Mouse (Mus musculus) limb, embryonic 14.5 days (tissue): ENCODE measurements around the gene Cbln3. TPM values are rescaled to one million over a fixed set of nuclear protein-coding genes. Genes with fewer than 3 reads are reported as not detected.

Experiments
- ATAC-seq: fragments of 200-750 bp; cut with Nextera tagmentation; 2 replicates; pipeline ENCODE4 v1.8.0; 2017; ENCODE audit warnings: low read depth, moderate number of reproducible peaks, moderate TSS enrichment; ENCODE audit not compliant: low FRiP score
- DNase-seq: peaks from one replicate; pipeline ENCODE4 v3.0.0-alpha.2; 2015; ENCODE audit warnings: low spot score
- H3K27ac ChIP-seq: fragments of 300-500 bp; sonication (generic); replicated peaks from 2 replicates; pipeline ENCODE4 v1.5.1; 2014; ENCODE audit warnings: low read depth, mild to moderate bottlenecking, low read length, moderate library complexity, mixed read lengths
- H3K27me3 ChIP-seq: fragments of 300-500 bp; sonication (generic); 2 replicates; pipeline ENCODE4 v1.6.1; 2014; ENCODE audit warnings: low read length, mixed read lengths; ENCODE audit not compliant: control insufficient read depth, insufficient read depth
- H3K36me3 ChIP-seq: fragments of 300-500 bp; sonication (generic); 2 replicates; pipeline ENCODE4 v1.6.1; 2014; ENCODE audit warnings: mild to moderate bottlenecking, low read length, moderate library complexity, mixed read lengths; ENCODE audit not compliant: control insufficient read depth, insufficient read depth
- H3K4me1 ChIP-seq: fragments of 300-500 bp; sonication (generic); 2 replicates; pipeline ENCODE4 v1.6.1; 2014; ENCODE audit warnings: antibody characterized with exemption, low read length, mixed read lengths; ENCODE audit not compliant: control insufficient read depth, insufficient read depth
- H3K4me2 ChIP-seq: fragments of 300-500 bp; sonication (generic); replicated peaks from 2 replicates; pipeline ENCODE4 v1.6.1; 2014; ENCODE audit warnings: low read depth, mild to moderate bottlenecking, low read length, moderate library complexity; ENCODE audit not compliant: severe bottlenecking
- H3K4me3 ChIP-seq: fragments of 300-500 bp; sonication (generic); replicated peaks from 2 replicates; pipeline ENCODE4 v1.5.1; 2014; ENCODE audit warnings: low read length
- H3K9ac ChIP-seq: fragments of 300-500 bp; sonication (generic); 2 replicates; pipeline ENCODE4 v1.6.1; 2014; ENCODE audit warnings: mild to moderate bottlenecking, low read depth, low read length, moderate library complexity; ENCODE audit not compliant: severe bottlenecking
- H3K9me3 ChIP-seq: fragments of 300-500 bp; sonication (generic); 2 replicates; pipeline ENCODE4 v1.6.1; 2016; ENCODE audit warnings: low read length; ENCODE audit not compliant: control insufficient read depth
- POLR2A ChIP-seq: fragments of 200-500 bp; IDR thresholded peaks from 2 replicates; pipeline ENCODE4 v1.8.0; 2012; ENCODE audit warnings: inconsistent platforms, mild to moderate bottlenecking, moderate library complexity, borderline replicate concordance; ENCODE audit not compliant: insufficient read depth, insufficient read length; ENCODE audit errors: extremely low read depth
- WGBS: fragments of 180-500 bp; shearing (Covaris S2); extraction: QIAGEN DNeasy Blood & Tissue Kit; methylation state at CpG from one replicate; pipeline ENCODE4 v1.1.7; 2014; 5-methylcytosine and 5-hydroxymethylcytosine counted together
- polyA plus RNA-seq, 2 experiments: library from polyadenylated mRNA; depleted of rRNA in 1 of 2; stranded (reverse) in 1 of 2; unstranded in 1 of 2; fragments of >200 nt; fragmentation: Nextera tagmentation in 1 of 2; extraction: Ambion mirVana in 1 of 2; gene quantifications; 2 replicates each; pipeline versions ENCODE4 v1.2.1 to v1.2.3; 2012 to 2014

Gene Cbln3
- polyA plus RNA-seq, 2 experiments: 0.54 to 1.0 TPM

DNA sequence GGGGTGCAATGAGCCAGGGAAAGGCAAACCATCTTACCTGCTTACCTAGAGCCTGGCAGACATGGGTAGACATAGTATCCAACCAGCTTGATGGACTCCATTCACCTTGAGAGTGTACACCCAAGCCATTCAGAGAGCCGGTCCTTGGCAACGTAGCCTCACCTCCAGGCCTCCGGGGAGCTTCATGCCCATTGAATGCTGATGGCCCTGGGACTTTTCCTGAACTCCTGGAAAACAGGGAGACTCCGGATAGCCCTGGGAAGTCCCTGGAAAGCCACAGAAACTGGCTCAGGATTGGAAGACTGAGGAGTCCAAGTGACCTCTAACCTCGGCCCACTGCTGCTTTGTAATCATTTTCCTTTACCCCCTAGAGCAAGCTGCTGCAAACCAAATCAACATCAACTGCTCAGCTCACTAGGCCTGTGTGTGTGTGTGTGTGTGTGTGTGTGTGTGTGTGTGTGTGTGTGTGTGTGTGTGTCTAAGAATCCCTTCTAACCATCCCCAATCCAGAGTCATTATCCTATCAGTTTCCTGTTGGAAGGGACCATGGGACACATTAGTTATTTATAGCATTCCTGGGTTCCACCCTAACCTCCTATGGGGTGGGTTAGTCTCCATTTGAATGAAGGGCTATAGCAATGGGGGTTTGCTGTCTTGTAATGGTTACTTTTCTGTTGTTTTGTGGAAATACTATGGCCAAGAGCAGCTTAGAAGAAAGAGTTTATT is 49.2 kb downstream of the Cbln3 start:
- no peaks in the 10 kb centered on the region for H3K27me3 ChIP-seq
- H3K36me3 ChIP-seq: peaks cover 45% of the 10 kb centered on the region
- TF ChIP-seq POLR2A: no peak
- no peak overlapping the region for H3K4me2 ChIP-seq
- H3K9ac ChIP-seq: no peak overlapping the region
- DNase-seq: no peak
- no peak overlapping the region for H3K27ac ChIP-seq
- no peak overlapping the region for H3K4me3 ChIP-seq
- no peaks in the 10 kb centered on the region for H3K9me3 ChIP-seq
- no peak for ATAC-seq
- H3K4me1 ChIP-seq: peaks cover 11% of the 10 kb centered on the region
- WGBS: 82% methylated on average over 5 of the region's 5 CpGs

DNA sequence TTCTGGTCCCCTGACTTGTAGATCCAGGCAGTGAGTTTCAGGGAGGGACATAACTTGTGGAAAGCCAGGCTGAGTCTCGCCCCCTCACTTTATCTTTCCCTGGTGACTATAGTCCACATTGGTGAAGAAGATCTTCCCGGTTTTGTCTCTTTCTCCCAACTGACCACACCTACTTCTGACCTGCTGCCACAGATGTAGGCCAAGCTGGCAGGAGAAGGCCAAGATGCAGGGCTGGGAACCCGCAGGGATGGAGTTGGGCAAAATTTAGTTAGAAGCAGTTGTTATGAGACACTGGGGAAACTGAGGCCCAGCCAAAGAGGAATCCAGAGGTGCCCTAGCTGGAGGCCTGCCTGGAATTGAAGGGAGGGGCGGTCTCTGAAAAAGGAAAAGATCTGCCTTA is 51.1 kb downstream of the Cbln3 start:
- no peak for TF ChIP-seq POLR2A
- Histone ChIP-seq H3K4me2 (no peak overlapping the region), H3K27ac (no peak overlapping the region), H3K9ac (no peak overlapping the region), H3K9me3 (no peaks in the 10 kb centered on the region), H3K4me1 (peaks cover 17% of the 10 kb centered on the region), H3K4me3 (no peak overlapping the region), H3K27me3 (no peaks in the 10 kb centered on the region), H3K36me3 (peaks cover 64% of the 10 kb centered on the region)
- no peak for DNase-seq
- no peak for ATAC-seq
- 82% methylated on average over 4 of the region's 4 CpGs for WGBS

DNA sequence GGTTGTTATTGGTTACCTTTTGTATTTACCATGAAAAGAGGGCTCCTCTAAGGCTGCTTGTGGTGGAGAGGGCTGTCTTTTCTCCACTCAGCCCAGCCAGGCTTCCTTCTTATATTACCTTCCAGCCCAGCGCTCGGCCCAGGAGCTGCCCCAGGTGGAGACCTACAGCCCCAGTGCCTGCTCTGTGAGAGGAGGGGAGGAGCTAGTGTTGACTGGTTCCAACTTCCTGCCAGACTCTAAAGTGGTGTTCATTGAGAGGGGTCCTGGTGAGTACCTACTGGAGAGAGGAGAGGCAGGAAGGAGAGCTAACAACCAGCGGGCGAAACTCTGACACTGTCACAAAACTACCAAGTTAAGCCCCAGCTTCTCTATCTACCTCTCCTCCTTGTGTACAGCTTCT is 53.9 kb downstream of the Cbln3 start:
- 73% methylated on average over 4 of the region's 4 CpGs for WGBS
- no peaks in the 10 kb centered on the region for H3K27me3 ChIP-seq
- H3K9ac ChIP-seq: no peak overlapping the region
- H3K9me3 ChIP-seq: no peaks in the 10 kb centered on the region
- no peak for ATAC-seq
- TF ChIP-seq POLR2A: no peak
- DNase-seq: no peak
- H3K4me3 ChIP-seq: no peak overlapping the region
- no peak overlapping the region for H3K27ac ChIP-seq
- H3K4me1 ChIP-seq: peaks cover 25% of the 10 kb centered on the region
- H3K4me2 ChIP-seq: no peak overlapping the region
- H3K36me3 ChIP-seq: peaks cover 84% of the 10 kb centered on the region

DNA sequence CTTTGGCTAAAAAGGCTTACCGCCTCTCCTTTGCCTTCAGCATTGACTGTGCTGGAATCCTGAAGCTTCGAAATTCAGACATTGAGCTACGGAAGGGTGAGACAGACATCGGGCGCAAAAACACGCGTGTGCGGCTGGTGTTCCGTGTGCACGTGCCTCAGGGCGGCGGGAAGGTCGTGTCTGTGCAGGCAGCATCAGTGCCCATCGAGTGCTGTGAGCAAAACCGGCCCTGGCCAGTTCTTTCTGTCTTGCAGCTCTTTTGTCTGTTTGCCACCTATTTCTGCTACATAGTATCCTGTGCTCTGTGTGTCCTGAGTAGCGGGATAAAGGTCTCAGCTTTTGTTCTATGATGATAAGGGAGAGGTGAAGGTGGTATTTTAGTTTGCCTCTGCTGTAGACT is 54.3 kb downstream of the Cbln3 start:
- H3K27me3 ChIP-seq: no peaks in the 10 kb centered on the region
- no peak for ATAC-seq
- H3K9ac ChIP-seq: no peak overlapping the region
- 90% methylated on average over 16 of the region's 16 CpGs for WGBS
- peaks cover 20% of the 10 kb centered on the region for H3K4me1 ChIP-seq
- DNase-seq: no peak
- peaks cover 84% of the 10 kb centered on the region for H3K36me3 ChIP-seq
- no peak overlapping the region for H3K27ac ChIP-seq
- no peaks in the 10 kb centered on the region for H3K9me3 ChIP-seq
- H3K4me3 ChIP-seq: no peak overlapping the region
- H3K4me2 ChIP-seq: no peak overlapping the region
- no peak for TF ChIP-seq POLR2A

Other genes with a start within 250 kb of the Cbln3 start
Only the 30 nearest of the 31 such genes appear.
- 6.8 and 12.2 TPM in 2 replicates for gene Gm49378, start 246.5 kb downstream of the Cbln3 start, polyA plus RNA-seq (2012; rRNA removed)
- 1.5 and 3.7 TPM in 2 replicates for gene Gm49378, start 246.5 kb downstream of the Cbln3 start, polyA plus RNA-seq (2014; fragmentation: Nextera tagmentation; extraction: Ambion mirVana)
- gene Tm9sf1, start 240.6 kb downstream of the Cbln3 start, polyA plus RNA-seq (2012; rRNA removed): 92.3 and 128 TPM in 2 replicates
- gene Tm9sf1, start 240.6 kb downstream of the Cbln3 start, polyA plus RNA-seq (2014; fragmentation: Nextera tagmentation; extraction: Ambion mirVana): 111 and 116 TPM in 2 replicates
- 2.9 and 3.3 TPM in 2 replicates for gene Tssk4, start 234.2 kb downstream of the Cbln3 start, polyA plus RNA-seq (2012; rRNA removed)
- 1.2 and 1.4 TPM in 2 replicates for gene Tssk4, start 234.2 kb downstream of the Cbln3 start, polyA plus RNA-seq (2014; fragmentation: Nextera tagmentation; extraction: Ambion mirVana)
- 47.4 and 49.7 TPM in 2 replicates for gene Mdp1, start 223.9 kb downstream of the Cbln3 start, polyA plus RNA-seq (2012; rRNA removed)
- gene Mdp1, start 223.9 kb downstream of the Cbln3 start, polyA plus RNA-seq (2014; fragmentation: Nextera tagmentation; extraction: Ambion mirVana): 53.7 and 59.1 TPM in 2 replicates
- 51.1 and 53.6 TPM in 2 replicates for gene Gmpr2, start 212.5 kb downstream of the Cbln3 start, polyA plus RNA-seq (2012; rRNA removed)
- gene Gmpr2, start 212.5 kb downstream of the Cbln3 start, polyA plus RNA-seq (2014; fragmentation: Nextera tagmentation; extraction: Ambion mirVana): 53.1 and 68.5 TPM in 2 replicates
- gene Nedd8, start 212.3 kb downstream of the Cbln3 start, polyA plus RNA-seq (2012; rRNA removed): 347 and 416 TPM in 2 replicates
- gene Nedd8, start 212.3 kb downstream of the Cbln3 start, polyA plus RNA-seq (2014; fragmentation: Nextera tagmentation; extraction: Ambion mirVana): 567 and 583 TPM in 2 replicates
- 35.9 and 38.4 TPM in 2 replicates for gene Tinf2, start 202.6 kb downstream of the Cbln3 start, polyA plus RNA-seq (2012; rRNA removed)
- 34.2 and 40.1 TPM in 2 replicates for gene Tinf2, start 202.6 kb downstream of the Cbln3 start, polyA plus RNA-seq (2014; fragmentation: Nextera tagmentation; extraction: Ambion mirVana)
- gene Tgm1, start 170.5 kb downstream of the Cbln3 start, polyA plus RNA-seq (2012; rRNA removed): 15.0 and 17.7 TPM in 2 replicates
- gene Tgm1, start 170.5 kb downstream of the Cbln3 start, polyA plus RNA-seq (2014; fragmentation: Nextera tagmentation; extraction: Ambion mirVana): 17.0 and 21.2 TPM in 2 replicates
- 41.7 and 53.5 TPM in 2 replicates for gene Rabggta, start 162.1 kb downstream of the Cbln3 start, polyA plus RNA-seq (2012; rRNA removed)
- gene Rabggta, start 162.1 kb downstream of the Cbln3 start, polyA plus RNA-seq (2014; fragmentation: Nextera tagmentation; extraction: Ambion mirVana): 20.4 and 23.0 TPM in 2 replicates
- 88.3 and 109 TPM in 2 replicates for gene Dhrs1, start 138.7 kb downstream of the Cbln3 start, polyA plus RNA-seq (2012; rRNA removed)
- gene Dhrs1, start 138.7 kb downstream of the Cbln3 start, polyA plus RNA-seq (2014; fragmentation: Nextera tagmentation; extraction: Ambion mirVana): 82.0 and 89.7 TPM in 2 replicates
- 23.5 and 30.5 TPM in 2 replicates for gene Nop9, start 138.7 kb downstream of the Cbln3 start, polyA plus RNA-seq (2012; rRNA removed)
- 37.6 and 38.1 TPM in 2 replicates for gene Nop9, start 138.7 kb downstream of the Cbln3 start, polyA plus RNA-seq (2014; fragmentation: Nextera tagmentation; extraction: Ambion mirVana)
- gene Cideb, start 125.9 kb downstream of the Cbln3 start, polyA plus RNA-seq (2012; rRNA removed): 2.1 and 2.6 TPM in 2 replicates
- gene Cideb, start 125.9 kb downstream of the Cbln3 start, polyA plus RNA-seq (2014; fragmentation: Nextera tagmentation; extraction: Ambion mirVana): 0.41 and 0.46 TPM in 2 replicates
- gene Ltb4r2, start 123.0 kb downstream of the Cbln3 start, polyA plus RNA-seq (2012; rRNA removed): 0.44 and 0.65 TPM in 2 replicates
- gene Ltb4r2, start 123.0 kb downstream of the Cbln3 start, polyA plus RNA-seq (2014; fragmentation: Nextera tagmentation; extraction: Ambion mirVana): 0.61 and 0.74 TPM in 2 replicates
- gene Ltb4r1, start 118.4 kb downstream of the Cbln3 start, polyA plus RNA-seq (2012; rRNA removed): 1.1 and 1.2 TPM in 2 replicates
- 0.33 and 0.78 TPM in 2 replicates for gene Ltb4r1, start 118.4 kb downstream of the Cbln3 start, polyA plus RNA-seq (2014; fragmentation: Nextera tagmentation; extraction: Ambion mirVana)
- 32.4 and 35.0 TPM in 2 replicates for gene Adcy4, start 100.3 kb downstream of the Cbln3 start, polyA plus RNA-seq (2012; rRNA removed)
- gene Adcy4, start 100.3 kb downstream of the Cbln3 start, polyA plus RNA-seq (2014; fragmentation: Nextera tagmentation; extraction: Ambion mirVana): 16.8 and 17.8 TPM in 2 replicates
- gene Ripk3, start 95.5 kb downstream of the Cbln3 start, polyA plus RNA-seq (2012; rRNA removed): 35.9 and 41.4 TPM in 2 replicates
- 30.5 and 37.6 TPM in 2 replicates for gene Ripk3, start 95.5 kb downstream of the Cbln3 start, polyA plus RNA-seq (2014; fragmentation: Nextera tagmentation; extraction: Ambion mirVana)
- 171 and 233 TPM in 2 replicates for gene Nfatc4, start 61.2 kb downstream of the Cbln3 start, polyA plus RNA-seq (2012; rRNA removed)
- 83.5 and 114 TPM in 2 replicates for gene Nfatc4, start 61.2 kb downstream of the Cbln3 start, polyA plus RNA-seq (2014; fragmentation: Nextera tagmentation; extraction: Ambion mirVana)
- gene Nynrin, start 30.4 kb downstream of the Cbln3 start, polyA plus RNA-seq (2012; rRNA removed): 41.0 and 49.5 TPM in 2 replicates
- gene Nynrin, start 30.4 kb downstream of the Cbln3 start, polyA plus RNA-seq (2014; fragmentation: Nextera tagmentation; extraction: Ambion mirVana): 20.6 and 23.6 TPM in 2 replicates
- 28.3 and 29.5 TPM in 2 replicates for gene Khnyn, start 555 bp upstream of the Cbln3 start, polyA plus RNA-seq (2012; rRNA removed)
- gene Khnyn, start 555 bp upstream of the Cbln3 start, polyA plus RNA-seq (2014; fragmentation: Nextera tagmentation; extraction: Ambion mirVana): 10.2 and 12.2 TPM in 2 replicates
- gene Sdr39u1, start 15.9 kb upstream of the Cbln3 start, polyA plus RNA-seq (2012; rRNA removed): 80.2 and 84.4 TPM in 2 replicates
- 81.0 and 91.6 TPM in 2 replicates for gene Sdr39u1, start 15.9 kb upstream of the Cbln3 start, polyA plus RNA-seq (2014; fragmentation: Nextera tagmentation; extraction: Ambion mirVana)
- gene Cma1, start 60.3 kb upstream of the Cbln3 start, polyA plus RNA-seq (2012; rRNA removed): 65.4 and 75.4 TPM in 2 replicates
- gene Cma1, start 60.3 kb upstream of the Cbln3 start, polyA plus RNA-seq (2014; fragmentation: Nextera tagmentation; extraction: Ambion mirVana): 127 and 211 TPM in 2 replicates
- 0.39 TPM in 1 of 2 replicates, not detected in the other for gene Cma2, start 66.6 kb upstream of the Cbln3 start, polyA plus RNA-seq (2012; rRNA removed)
- gene Cma2, start 66.6 kb upstream of the Cbln3 start, polyA plus RNA-seq (2014; fragmentation: Nextera tagmentation; extraction: Ambion mirVana): 0.23 and 0.50 TPM in 2 replicates
- gene Mcpt1, start 133.6 kb upstream of the Cbln3 start, polyA plus RNA-seq (2012; rRNA removed): 0.48 and 0.49 TPM in 2 replicates
- gene Mcpt1, start 133.6 kb upstream of the Cbln3 start, polyA plus RNA-seq (2014; fragmentation: Nextera tagmentation; extraction: Ambion mirVana): 0.19 and 0.37 TPM in 2 replicates
- not detected in 2 replicates for gene Mcpt9, start 146.1 kb upstream of the Cbln3 start, polyA plus RNA-seq (2012; rRNA removed)
- gene Mcpt9, start 146.1 kb upstream of the Cbln3 start, polyA plus RNA-seq (2014; fragmentation: Nextera tagmentation; extraction: Ambion mirVana): not detected in 2 replicates
- gene Mcpt2, start 157.6 kb upstream of the Cbln3 start, polyA plus RNA-seq (2012; rRNA removed): 0.74 and 0.92 TPM in 2 replicates
- 0.51 and 0.83 TPM in 2 replicates for gene Mcpt2, start 157.6 kb upstream of the Cbln3 start, polyA plus RNA-seq (2014; fragmentation: Nextera tagmentation; extraction: Ambion mirVana)
- 2.0 and 2.4 TPM in 2 replicates for gene Mcpt4, start 177.9 kb upstream of the Cbln3 start, polyA plus RNA-seq (2012; rRNA removed)
- gene Mcpt4, start 177.9 kb upstream of the Cbln3 start, polyA plus RNA-seq (2014; fragmentation: Nextera tagmentation; extraction: Ambion mirVana): 1.3 and 2.4 TPM in 2 replicates
- gene Mcpt8, start 200.9 kb upstream of the Cbln3 start, polyA plus RNA-seq (2012; rRNA removed): 0.78 and 1.5 TPM in 2 replicates
- 1.8 and 3.1 TPM in 2 replicates for gene Mcpt8, start 200.9 kb upstream of the Cbln3 start, polyA plus RNA-seq (2014; fragmentation: Nextera tagmentation; extraction: Ambion mirVana)
- gene Ctsg, start 218.2 kb upstream of the Cbln3 start, polyA plus RNA-seq (2012; rRNA removed): 0.23 and 0.30 TPM in 2 replicates
- gene Ctsg, start 218.2 kb upstream of the Cbln3 start, polyA plus RNA-seq (2014; fragmentation: Nextera tagmentation; extraction: Ambion mirVana): 0.28 and 0.39 TPM in 2 replicates
- gene Gzme, start 236.2 kb upstream of the Cbln3 start, polyA plus RNA-seq (2012; rRNA removed): 0.09 and 0.20 TPM in 2 replicates
- 0.28 TPM in 1 of 2 replicates, not detected in the other for gene Gzme, start 236.2 kb upstream of the Cbln3 start, polyA plus RNA-seq (2014; fragmentation: Nextera tagmentation; extraction: Ambion mirVana)
- 0.09 and 0.41 TPM in 2 replicates for gene Gzmd, start 248.2 kb upstream of the Cbln3 start, polyA plus RNA-seq (2012; rRNA removed)
- not detected in 2 replicates for gene Gzmd, start 248.2 kb upstream of the Cbln3 start, polyA plus RNA-seq (2014; fragmentation: Nextera tagmentation; extraction: Ambion mirVana)